Mouse (Mus musculus): ENCODE data around the gene Grb2. TPM values are rescaled to one million over a fixed set of nuclear protein-coding genes. Genes with fewer than 3 reads are reported as not detected.

Gene Grb2
- polyA plus RNA-seq (2014; fragmentation: Illumina TruSeq; extraction: RNeasy Lipid Tissue Mini Kit (QIAGEN cat#74804)), result 115 TPM

GRCm38 (mm10) chr11:115708209-115708876 lies at the start of gene Grb2:
TSS of gene Grb2 (minus strand) at chr11:115708597.

GRCm38 (mm10) chr11:115627705-115628464 lies 80.5 kb downstream of the Grb2 start, which contains the start of gene Slc25a19:
TSS of gene Slc25a19 (minus strand) at chr11:115628295.

GRCm38 (mm10) chr11:115612410-115613137 lies 95.8 kb downstream of the Grb2 start, which contains the start of gene Mif4gd:
TSS of gene Mif4gd (minus strand) at chr11:115612969.

GRCm38 (mm10) chr11:115603476-115604303 lies 104.7 kb downstream of the Grb2 start, which contains the start of the genes Mrps7 and Gga3:
TSS of gene Mrps7 (plus strand) at chr11:115603925.
TSS of gene Gga3 (minus strand) at chr11:115604051.

Other genes with a start within 250 kb of the Grb2 start
- not detected for gene Slc16a5, start 246.1 kb downstream of the Grb2 start, polyA plus RNA-seq (2014; fragmentation: Illumina TruSeq; extraction: RNeasy Lipid Tissue Mini Kit (QIAGEN cat#74804))
- gene Armc7, start 232.9 kb downstream of the Grb2 start, polyA plus RNA-seq (2014; fragmentation: Illumina TruSeq; extraction: RNeasy Lipid Tissue Mini Kit (QIAGEN cat#74804)), result 0.86 TPM
- gene Nt5c, start 216.7 kb downstream of the Grb2 start, polyA plus RNA-seq (2014; fragmentation: Illumina TruSeq; extraction: RNeasy Lipid Tissue Mini Kit (QIAGEN cat#74804)), result 0.63 TPM
- gene Jpt1, start 194.2 kb downstream of the Grb2 start, polyA plus RNA-seq (2014; fragmentation: Illumina TruSeq; extraction: RNeasy Lipid Tissue Mini Kit (QIAGEN cat#74804)), result 20.2 TPM
- 2,747 TPM for gene Sumo2, start 172.3 kb downstream of the Grb2 start, polyA plus RNA-seq (2014; fragmentation: Illumina TruSeq; extraction: RNeasy Lipid Tissue Mini Kit (QIAGEN cat#74804))
- 46.6 TPM for gene Nup85, start 144.2 kb downstream of the Grb2 start, polyA plus RNA-seq (2014; fragmentation: Illumina TruSeq; extraction: RNeasy Lipid Tissue Mini Kit (QIAGEN cat#74804))
- 3.8 TPM for gene Mrps7, start 104.7 kb downstream of the Grb2 start, polyA plus RNA-seq (2014; fragmentation: Illumina TruSeq; extraction: RNeasy Lipid Tissue Mini Kit (QIAGEN cat#74804))
- 4.0 TPM for gene Gga3, start 104.5 kb downstream of the Grb2 start, polyA plus RNA-seq (2014; fragmentation: Illumina TruSeq; extraction: RNeasy Lipid Tissue Mini Kit (QIAGEN cat#74804))
- gene Mif4gd, start 95.6 kb downstream of the Grb2 start, polyA plus RNA-seq (2014; fragmentation: Illumina TruSeq; extraction: RNeasy Lipid Tissue Mini Kit (QIAGEN cat#74804)), result 13.5 TPM
- 2.7 TPM for gene Slc25a19, start 80.3 kb downstream of the Grb2 start, polyA plus RNA-seq (2014; fragmentation: Illumina TruSeq; extraction: RNeasy Lipid Tissue Mini Kit (QIAGEN cat#74804))
- gene Tmem94, start 56.8 kb upstream of the Grb2 start, polyA plus RNA-seq (2014; fragmentation: Illumina TruSeq; extraction: RNeasy Lipid Tissue Mini Kit (QIAGEN cat#74804)), result 1.1 TPM
- gene Caskin2, start 105.0 kb upstream of the Grb2 start, polyA plus RNA-seq (2014; fragmentation: Illumina TruSeq; extraction: RNeasy Lipid Tissue Mini Kit (QIAGEN cat#74804)), result 0.51 TPM
- gene Tsen54, start 106.1 kb upstream of the Grb2 start, polyA plus RNA-seq (2014; fragmentation: Illumina TruSeq; extraction: RNeasy Lipid Tissue Mini Kit (QIAGEN cat#74804)), result not detected
- 2.3 TPM for gene Llgl2, start 115.5 kb upstream of the Grb2 start, polyA plus RNA-seq (2014; fragmentation: Illumina TruSeq; extraction: RNeasy Lipid Tissue Mini Kit (QIAGEN cat#74804))
- not detected for gene Myo15b, start 149.8 kb upstream of the Grb2 start, polyA plus RNA-seq (2014; fragmentation: Illumina TruSeq; extraction: RNeasy Lipid Tissue Mini Kit (QIAGEN cat#74804))
- not detected for gene Smim5, start 191.4 kb upstream of the Grb2 start, polyA plus RNA-seq (2014; fragmentation: Illumina TruSeq; extraction: RNeasy Lipid Tissue Mini Kit (QIAGEN cat#74804))
- gene Smim6, start 203.4 kb upstream of the Grb2 start, polyA plus RNA-seq (2014; fragmentation: Illumina TruSeq; extraction: RNeasy Lipid Tissue Mini Kit (QIAGEN cat#74804)), result not detected
- 12.8 TPM for gene Sap30bp, start 224.7 kb upstream of the Grb2 start, polyA plus RNA-seq (2014; fragmentation: Illumina TruSeq; extraction: RNeasy Lipid Tissue Mini Kit (QIAGEN cat#74804))
- gene Recql5, start 224.9 kb upstream of the Grb2 start, polyA plus RNA-seq (2014; fragmentation: Illumina TruSeq; extraction: RNeasy Lipid Tissue Mini Kit (QIAGEN cat#74804)), result 1.7 TPM